Mouse (Mus musculus) MEL (cell line): ENCODE results near the gene Smc3. TPM values are rescaled to one million over a fixed set of nuclear protein-coding genes. Genes with fewer than 3 reads are reported as not detected.

ENCODE experiments used
- DNase-seq: peaks from one replicate; pipeline ENCODE4 v3.0.0; 2011; ENCODE audit warnings: low read depth, low spot score
- H3K27ac ChIP-seq: 2 replicates; pipeline ENCODE4 v1.5.1; 2012; ENCODE audit warnings: low read depth, mild to moderate bottlenecking, control low read depth, low read length, moderate library complexity; ENCODE audit not compliant: control insufficient read depth
- H3K27me3 ChIP-seq, 2 experiments: fragments of 150-350 bp in 1 of 2; sonication (generic) in 1 of 2; 2 replicates each; pipeline ENCODE4 v1.6.1; 2012; ENCODE audit warnings: low read length in 2 of 2, mild to moderate bottlenecking in 2 of 2, improper control_type of control experiment in 1 of 2, moderate library complexity in 1 of 2; ENCODE audit not compliant: insufficient read depth in 2 of 2, control insufficient read depth in 1 of 2
- H3K36me3 ChIP-seq, 2 experiments: 2 replicates each; pipeline ENCODE4 v1.6.1; 2012 to 2014; ENCODE audit warnings: low read length in 2 of 2, improper control_type of control experiment in 1 of 2, inconsistent platforms in 1 of 2, mild to moderate bottlenecking in 1 of 2; ENCODE audit not compliant: insufficient read depth in 2 of 2, control insufficient read depth in 1 of 2
- H3K4me1 ChIP-seq, 2 experiments: fragments of 150-350 bp in 1 of 2; sonication (generic) in 1 of 2; 2 replicates each; pipeline ENCODE4 v1.6.1; 2012; ENCODE audit warnings: low read length in 2 of 2, improper control_type of control experiment in 1 of 2, mild to moderate bottlenecking in 1 of 2; ENCODE audit not compliant: insufficient read depth in 2 of 2, control insufficient read depth in 1 of 2
- H3K4me3 ChIP-seq, 2 experiments: fragments of 150-350 bp in 1 of 2; sonication (generic) in 1 of 2; 2 replicates each; pipeline ENCODE4 v1.5.1; 2012; ENCODE audit warnings: low read depth in 2 of 2, low read length in 2 of 2, mild to moderate bottlenecking in 2 of 2, moderate library complexity in 2 of 2, control low read depth in 1 of 2, improper control_type of control experiment in 1 of 2; ENCODE audit not compliant: control insufficient read depth in 1 of 2, insufficient read depth in 1 of 2
- H3K79me2 ChIP-seq: 2 replicates; pipeline ENCODE4 v1.6.1; 2012; ENCODE audit warnings: mild to moderate bottlenecking, low read length, moderate library complexity; ENCODE audit not compliant: control insufficient read depth, poor library complexity, insufficient read depth
- H3K9ac ChIP-seq: 2 replicates; pipeline ENCODE4 v1.6.1; 2012; ENCODE audit warnings: low read depth, mild to moderate bottlenecking, control low read depth, low read length, moderate library complexity; ENCODE audit not compliant: control insufficient read depth, poor library complexity, severe bottlenecking
- H3K9me3 ChIP-seq: fragments of 150-350 bp; sonication (generic); replicated peaks from 2 replicates; pipeline ENCODE4 v1.6.1; 2012; ENCODE audit warnings: mild to moderate bottlenecking, low read length, improper control_type of control experiment, moderate library complexity; ENCODE audit not compliant: insufficient read depth
- BHLHE40 ChIP-seq: IDR thresholded peaks from 2 replicates; pipeline ENCODE4 v1.6.1; 2012; ENCODE audit warnings: low read depth, mild to moderate bottlenecking, inconsistent platforms, low read length, improper control_type of control experiment, borderline replicate concordance
- CTCF ChIP-seq, 3 experiments: IDR thresholded peaks in 2 of 3; conservative IDR thresholded peaks in 1 of 3; 2 replicates each; pipeline ENCODE4 v1.5.1; 2011 to 2012; ENCODE audit warnings: low read length in 3 of 3, low read depth in 2 of 3, mild to moderate bottlenecking in 2 of 3, improper control_type of control experiment in 1 of 3, inconsistent platforms in 1 of 3, mixed read lengths in 1 of 3, moderate library complexity in 1 of 3; ENCODE audit not compliant: control insufficient read depth in 1 of 3, insufficient read depth in 1 of 3, poor library complexity in 1 of 3, severe bottlenecking in 1 of 3
- E2F4 ChIP-seq: IDR thresholded peaks from 2 replicates; pipeline ENCODE4 v1.6.1; 2011; ENCODE audit warnings: low read depth, low read length, improper control_type of control experiment, borderline replicate concordance
- GABPA ChIP-seq: IDR thresholded peaks from 2 replicates; pipeline ENCODE4 v1.6.1; 2012; ENCODE audit warnings: low read depth, mild to moderate bottlenecking, inconsistent platforms, low read length, improper control_type of control experiment, moderate library complexity
- GATA1 ChIP-seq: IDR thresholded peaks from 2 replicates; pipeline ENCODE4 v1.6.1; 2011; ENCODE audit warnings: low read depth, low read length, improper control_type of control experiment
- JUND ChIP-seq: IDR thresholded peaks from 2 replicates; pipeline ENCODE4 v1.6.1; 2011; ENCODE audit warnings: low read depth, mild to moderate bottlenecking, improper control_type of control experiment, low read length
- KAT2A ChIP-seq: conservative IDR thresholded peaks from 2 replicates; pipeline ENCODE4 v1.6.1; 2012; ENCODE audit warnings: low read depth, low read length, improper control_type of control experiment, inconsistent platforms
- MAX ChIP-seq: IDR thresholded peaks from 2 replicates; pipeline ENCODE4 v1.6.1; 2011; ENCODE audit warnings: low read length, improper control_type of control experiment
- MAZ ChIP-seq: IDR thresholded peaks from 2 replicates; pipeline ENCODE4 v1.6.1; 2012; ENCODE audit warnings: low read depth, mild to moderate bottlenecking, inconsistent platforms, low read length, improper control_type of control experiment
- MXI1 ChIP-seq: IDR thresholded peaks from 2 replicates; pipeline ENCODE4 v1.6.1; 2011; ENCODE audit warnings: mild to moderate bottlenecking, low read depth, low read length, improper control_type of control experiment
- MYC ChIP-seq: IDR thresholded peaks from 2 replicates; pipeline ENCODE4 v1.6.1; 2011; ENCODE audit warnings: low read depth, mild to moderate bottlenecking, low read length, improper control_type of control experiment, moderate library complexity
- NELFE ChIP-seq: IDR thresholded peaks from 2 replicates; pipeline ENCODE4 v1.6.1; 2011; ENCODE audit warnings: low read depth, low read length, improper control_type of control experiment
- POLR2AphosphoS5 ChIP-seq: IDR thresholded peaks from 2 replicates; pipeline ENCODE4 v1.6.1; 2012; ENCODE audit warnings: low read depth, borderline replicate concordance, mild to moderate bottlenecking, inconsistent platforms, low read length, moderate library complexity, mixed read lengths
- RCOR1 ChIP-seq: IDR thresholded peaks from 2 replicates; pipeline ENCODE4 v1.6.1; 2012; ENCODE audit warnings: low read depth, mild to moderate bottlenecking, inconsistent platforms, low read length, improper control_type of control experiment
- SMC3 ChIP-seq: IDR thresholded peaks from 2 replicates; pipeline ENCODE4 v1.6.1; 2011; ENCODE audit warnings: low read depth, low read length, improper control_type of control experiment
- TCF12 ChIP-seq: IDR thresholded peaks from 2 replicates; pipeline ENCODE4 v1.6.1; 2014; ENCODE audit warnings: low read depth, mild to moderate bottlenecking, inconsistent platforms, low read length, improper control_type of control experiment, moderate library complexity
- USF2 ChIP-seq, 2 experiments: IDR thresholded peaks; 2 replicates each; pipeline ENCODE4 v1.6.1; 2011 to 2012; ENCODE audit warnings: improper control_type of control experiment in 2 of 2, low read length in 2 of 2, borderline replicate concordance in 1 of 2, inconsistent platforms in 1 of 2, low read depth in 1 of 2, mild to moderate bottlenecking in 1 of 2; ENCODE audit not compliant: insufficient read depth in 1 of 2
- ZC3H11A ChIP-seq: IDR thresholded peaks from 2 replicates; pipeline ENCODE4 v1.6.1; 2012; ENCODE audit warnings: low read depth, mild to moderate bottlenecking, inconsistent platforms, low read length, improper control_type of control experiment
- ZKSCAN1 ChIP-seq: IDR thresholded peaks from 2 replicates; pipeline ENCODE4 v1.6.1; 2012; ENCODE audit warnings: low read depth, mild to moderate bottlenecking, inconsistent platforms, low read length, improper control_type of control experiment, moderate library complexity
- polyA plus RNA-seq, 2 experiments: library from polyadenylated mRNA; stranded (reverse) in 1 of 2; unstranded in 1 of 2; fragments of >175 nt in 1 of 2; fragments of >200 nt in 1 of 2; gene quantifications; 2 replicates each; pipeline versions ENCODE4 v1.2.1 to v1.2.4; 2012; ENCODE audit warnings: low replicate concordance in 2 of 2, low read depth in 1 of 2; ENCODE audit not compliant: insufficient read length in 2 of 2, insufficient read depth in 1 of 2, missing spikeins in 1 of 2
- total RNA-seq: library from RNA; depleted of rRNA; stranded (reverse); fragments of 300-350 nt; gene quantifications from 2 replicates; pipeline ENCODE4 v1.2.3, GENCODE M21; 2012

Gene Smc3
- total and polyA plus RNA-seq, 3 experiments = 100 to 129 (median 118) TPM

- TF ChIP-seq JUND = no peak
These were observed 27.6 kb upstream of the Smc3 start (continued) for GRCm38 (mm10) chr19:53572607-53573006.

DNA sequence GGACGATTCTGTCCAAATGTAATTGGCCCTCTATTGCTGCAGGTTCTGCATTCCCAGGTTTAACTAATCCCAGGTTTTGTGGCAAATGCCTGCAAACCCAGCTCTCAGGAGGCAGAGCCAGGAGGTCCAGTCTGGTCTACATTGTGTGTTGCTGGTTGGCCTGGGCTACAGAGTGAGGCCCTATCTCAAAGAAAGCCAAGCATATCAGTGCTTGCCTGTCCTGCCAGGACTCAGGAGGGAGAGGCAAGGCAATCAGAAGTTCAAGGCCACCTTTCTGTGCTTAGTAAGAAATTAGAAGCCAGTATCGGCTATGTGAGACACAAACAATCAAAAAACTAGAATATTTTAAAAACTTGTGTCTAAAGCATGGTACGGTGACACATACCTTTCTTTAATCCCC, 27.0 kb upstream of the Smc3 start:
- TF ChIP-seq POLR2AphosphoS5 = no peak
- H3K9ac ChIP-seq = no peak overlapping the region
- peaks cover 0 to 8% of the 10 kb centered on the region in 2 experiments; a peak in 1 of 4 replicates for H3K4me1 ChIP-seq
- peaks cover 17 to 19% of the 10 kb centered on the region in 2 experiments for H3K27me3 ChIP-seq
- H3K36me3 ChIP-seq = 0 out of 4 replicates have a peak, but pooled peaks cover 0 to 3% of the 10 kb centered on the region in 2 experiments
- H3K4me3 ChIP-seq = no peak overlapping the region
- no peak overlapping the region for H3K27ac ChIP-seq
- H3K79me2 ChIP-seq = no peaks in the 10 kb centered on the region
- no peaks in the 10 kb centered on the region for H3K9me3 ChIP-seq
- no peak for DNase-seq

GRCm38 (mm10) chr19:53574131-53574530, 26.1 kb upstream of the Smc3 start:
- H3K4me3 ChIP-seq = no peak overlapping the region
- H3K9me3 ChIP-seq = no peaks in the 10 kb centered on the region
- no peak for DNase-seq
- peaks cover 15 to 17% of the 10 kb centered on the region in 2 experiments for H3K27me3 ChIP-seq
- H3K79me2 ChIP-seq = no peaks in the 10 kb centered on the region
- no peak overlapping the region for H3K27ac ChIP-seq
- no peak overlapping the region for H3K9ac ChIP-seq
- peaks cover 0 to 8% of the 10 kb centered on the region in 2 experiments; a peak in 1 of 4 replicates for H3K4me1 ChIP-seq
- TF ChIP-seq MXI1 (no peak), RCOR1 (no peak), CTCF (IDR thresholded peaks at IDR 0.05 in 2 of 3, conservative IDR thresholded peaks at IDR 0.05 in 1 of 3; ENCODE audit: control insufficient read depth in 1 of 3, insufficient read depth in 1 of 3, low read depth in 2 of 3, low read length in 3 of 3, poor library complexity in 1 of 3, severe bottlenecking in 1 of 3) (no peak), E2F4 (no peak), USF2 (IDR thresholded peaks at IDR 0.05; ENCODE audit: borderline replicate concordance in 1 of 2, insufficient read depth in 1 of 2, low read depth in 1 of 2, low read length in 2 of 2) (no peak), JUND (no peak), GABPA (no peak), ZC3H11A (no peak), MAX (no peak), ZKSCAN1 (no peak), NELFE (no peak), KAT2A (no peak), SMC3 (no peak), GATA1 (no peak), MYC (no peak), TCF12 (no peak), MAZ (no peak), BHLHE40 (no peak)
- H3K36me3 ChIP-seq = 0 out of 4 replicates have a peak, but pooled peaks cover 0 to 3% of the 10 kb centered on the region in 2 experiments
